Mouse (Mus musculus) MEL (cell line): ENCODE results near the gene Vwf. TPM values are rescaled to one million over a fixed set of nuclear protein-coding genes. Genes with fewer than 3 reads are reported as not detected.

Experiments used
- DNase-seq: peaks from one replicate; pipeline ENCODE4 v3.0.0; 2011; ENCODE audit warnings: low read depth, low spot score
- H3K27ac ChIP-seq: 2 replicates; pipeline ENCODE4 v1.5.1; 2012; ENCODE audit warnings: low read depth, mild to moderate bottlenecking, control low read depth, low read length, moderate library complexity; ENCODE audit not compliant: control insufficient read depth
- H3K27me3 ChIP-seq, 2 experiments: fragments of 150-350 bp in 1 of 2; sonication (generic) in 1 of 2; 2 replicates each; pipeline ENCODE4 v1.6.1; 2012; ENCODE audit warnings: low read length in 2 of 2, mild to moderate bottlenecking in 2 of 2, improper control_type of control experiment in 1 of 2, moderate library complexity in 1 of 2; ENCODE audit not compliant: insufficient read depth in 2 of 2, control insufficient read depth in 1 of 2
- H3K36me3 ChIP-seq, 2 experiments: 2 replicates each; pipeline ENCODE4 v1.6.1; 2012 to 2014; ENCODE audit warnings: low read length in 2 of 2, improper control_type of control experiment in 1 of 2, inconsistent platforms in 1 of 2, mild to moderate bottlenecking in 1 of 2; ENCODE audit not compliant: insufficient read depth in 2 of 2, control insufficient read depth in 1 of 2
- H3K4me1 ChIP-seq, 2 experiments: fragments of 150-350 bp in 1 of 2; sonication (generic) in 1 of 2; 2 replicates each; pipeline ENCODE4 v1.6.1; 2012; ENCODE audit warnings: low read length in 2 of 2, improper control_type of control experiment in 1 of 2, mild to moderate bottlenecking in 1 of 2; ENCODE audit not compliant: insufficient read depth in 2 of 2, control insufficient read depth in 1 of 2
- H3K4me3 ChIP-seq, 2 experiments: fragments of 150-350 bp in 1 of 2; sonication (generic) in 1 of 2; 2 replicates each; pipeline ENCODE4 v1.5.1; 2012; ENCODE audit warnings: low read depth in 2 of 2, low read length in 2 of 2, mild to moderate bottlenecking in 2 of 2, moderate library complexity in 2 of 2, control low read depth in 1 of 2, improper control_type of control experiment in 1 of 2; ENCODE audit not compliant: control insufficient read depth in 1 of 2, insufficient read depth in 1 of 2
- H3K79me2 ChIP-seq: 2 replicates; pipeline ENCODE4 v1.6.1; 2012; ENCODE audit warnings: mild to moderate bottlenecking, low read length, moderate library complexity; ENCODE audit not compliant: control insufficient read depth, poor library complexity, insufficient read depth
- H3K9ac ChIP-seq: 2 replicates; pipeline ENCODE4 v1.6.1; 2012; ENCODE audit warnings: low read depth, mild to moderate bottlenecking, control low read depth, low read length, moderate library complexity; ENCODE audit not compliant: control insufficient read depth, poor library complexity, severe bottlenecking
- H3K9me3 ChIP-seq: fragments of 150-350 bp; sonication (generic); replicated peaks from 2 replicates; pipeline ENCODE4 v1.6.1; 2012; ENCODE audit warnings: mild to moderate bottlenecking, low read length, improper control_type of control experiment, moderate library complexity; ENCODE audit not compliant: insufficient read depth
- CTCF ChIP-seq, 3 experiments: IDR thresholded peaks in 2 of 3; conservative IDR thresholded peaks in 1 of 3; 2 replicates each; pipeline ENCODE4 v1.5.1; 2011 to 2012; ENCODE audit warnings: low read length in 3 of 3, low read depth in 2 of 3, mild to moderate bottlenecking in 2 of 3, improper control_type of control experiment in 1 of 3, inconsistent platforms in 1 of 3, mixed read lengths in 1 of 3, moderate library complexity in 1 of 3; ENCODE audit not compliant: control insufficient read depth in 1 of 3, insufficient read depth in 1 of 3, poor library complexity in 1 of 3, severe bottlenecking in 1 of 3
- ELF1 ChIP-seq: IDR thresholded peaks from 2 replicates; pipeline ENCODE4 v1.6.1; 2014; ENCODE audit warnings: low read depth, mild to moderate bottlenecking, inconsistent platforms, low read length, improper control_type of control experiment, moderate library complexity
- EP300 ChIP-seq, 2 experiments: IDR thresholded peaks; 2 replicates each; pipeline ENCODE4 v1.6.1; 2011; ENCODE audit warnings: improper control_type of control experiment in 2 of 2, low read length in 2 of 2, low read depth in 1 of 2, mild to moderate bottlenecking in 1 of 2
- GABPA ChIP-seq: IDR thresholded peaks from 2 replicates; pipeline ENCODE4 v1.6.1; 2012; ENCODE audit warnings: low read depth, mild to moderate bottlenecking, inconsistent platforms, low read length, improper control_type of control experiment, moderate library complexity
- HCFC1 ChIP-seq: IDR thresholded peaks from 2 replicates; pipeline ENCODE4 v1.6.1; 2012; ENCODE audit warnings: low read depth, mild to moderate bottlenecking, inconsistent platforms, low read length, improper control_type of control experiment, moderate library complexity
- MAX ChIP-seq: IDR thresholded peaks from 2 replicates; pipeline ENCODE4 v1.6.1; 2011; ENCODE audit warnings: low read length, improper control_type of control experiment
- MYB ChIP-seq: IDR thresholded peaks from 2 replicates; pipeline ENCODE4 v1.6.1; 2011; ENCODE audit warnings: mild to moderate bottlenecking, low read depth, low read length, improper control_type of control experiment
- NRF1 ChIP-seq: IDR thresholded peaks from 2 replicates; pipeline ENCODE4 v1.6.1; 2014; ENCODE audit warnings: low read depth, mild to moderate bottlenecking, inconsistent platforms, low read length, improper control_type of control experiment, moderate library complexity; ENCODE audit not compliant: poor library complexity, insufficient read depth, severe bottlenecking
- POLR2AphosphoS2 ChIP-seq: IDR thresholded peaks from 2 replicates; pipeline ENCODE4 v1.6.1; 2011; ENCODE audit warnings: low read length, improper control_type of control experiment
- RAD21 ChIP-seq: IDR thresholded peaks from 2 replicates; pipeline ENCODE4 v1.6.1; 2011; ENCODE audit warnings: mild to moderate bottlenecking, low read depth, low read length, improper control_type of control experiment
- RCOR1 ChIP-seq: IDR thresholded peaks from 2 replicates; pipeline ENCODE4 v1.6.1; 2012; ENCODE audit warnings: low read depth, mild to moderate bottlenecking, inconsistent platforms, low read length, improper control_type of control experiment
- TAL1 ChIP-seq: IDR thresholded peaks from 2 replicates; pipeline ENCODE4 v1.6.1; 2012; ENCODE audit warnings: mild to moderate bottlenecking, inconsistent platforms, low read length, moderate library complexity, mixed read lengths
- UBTF ChIP-seq: IDR thresholded peaks from 2 replicates; pipeline ENCODE4 v1.6.1; 2012; ENCODE audit warnings: low read depth, mild to moderate bottlenecking, inconsistent platforms, low read length, improper control_type of control experiment, moderate library complexity, borderline replicate concordance; ENCODE audit not compliant: insufficient read depth
- USF1 ChIP-seq: IDR thresholded peaks from 2 replicates; pipeline ENCODE4 v1.6.1; 2014; ENCODE audit warnings: low read depth, mild to moderate bottlenecking, inconsistent platforms, low read length, improper control_type of control experiment, moderate library complexity
- ZMIZ1 ChIP-seq: IDR thresholded peaks from 2 replicates; pipeline ENCODE4 v1.6.1; 2012; ENCODE audit warnings: low read depth, mild to moderate bottlenecking, inconsistent platforms, low read length, improper control_type of control experiment, moderate library complexity
- polyA plus RNA-seq, 2 experiments: library from polyadenylated mRNA; stranded (reverse) in 1 of 2; unstranded in 1 of 2; fragments of >175 nt in 1 of 2; fragments of >200 nt in 1 of 2; gene quantifications; 2 replicates each; pipeline versions ENCODE4 v1.2.1 to v1.2.4; 2012; ENCODE audit warnings: low replicate concordance in 2 of 2, low read depth in 1 of 2; ENCODE audit not compliant: insufficient read length in 2 of 2, insufficient read depth in 1 of 2, missing spikeins in 1 of 2
- total RNA-seq: library from RNA; depleted of rRNA; stranded (reverse); fragments of 300-350 nt; gene quantifications from 2 replicates; pipeline ENCODE4 v1.2.3, GENCODE M21; 2012

The Vwf gene
- total and polyA plus RNA-seq, 3 experiments: 0.29 to 0.42 TPM; not detected in 1

DNA sequence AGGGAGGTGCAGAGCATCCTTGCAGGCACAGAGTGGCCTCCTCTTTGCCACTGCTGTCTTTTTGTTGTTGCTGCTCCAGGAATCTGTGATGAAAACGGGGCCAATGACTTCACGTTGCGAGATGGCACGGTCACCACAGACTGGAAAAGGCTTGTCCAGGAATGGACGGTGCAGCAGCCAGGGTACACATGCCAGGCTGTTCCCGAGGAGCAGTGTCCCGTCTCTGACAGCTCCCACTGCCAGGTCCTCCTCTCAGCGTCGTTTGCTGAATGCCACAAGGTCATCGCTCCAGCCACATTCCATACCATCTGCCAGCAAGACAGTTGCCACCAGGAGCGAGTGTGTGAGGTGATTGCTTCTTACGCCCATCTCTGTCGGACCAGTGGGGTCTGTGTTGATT is 110.3 kb downstream of the Vwf start:
- Histone ChIP-seq H3K79me2 (no peaks in the 10 kb centered on the region), H3K9me3 (no peaks in the 10 kb centered on the region), H3K36me3 (no peaks in the 10 kb centered on the region), H3K27me3 (no peaks in the 10 kb centered on the region), H3K9ac (no peak overlapping the region), H3K4me3 (no peak overlapping the region), H3K27ac (no peak overlapping the region), H3K4me1 (no peaks in the 10 kb centered on the region)
- no peak for DNase-seq
- TF ChIP-seq NRF1: no peak
- TF ChIP-seq ZMIZ1: no peak
- no peak for TF ChIP-seq CTCF (IDR thresholded peaks at IDR 0.05 in 2 of 3, conservative IDR thresholded peaks at IDR 0.05 in 1 of 3; ENCODE audit: control insufficient read depth in 1 of 3, insufficient read depth in 1 of 3, low read depth in 2 of 3, low read length in 3 of 3, poor library complexity in 1 of 3, severe bottlenecking in 1 of 3)

DNA sequence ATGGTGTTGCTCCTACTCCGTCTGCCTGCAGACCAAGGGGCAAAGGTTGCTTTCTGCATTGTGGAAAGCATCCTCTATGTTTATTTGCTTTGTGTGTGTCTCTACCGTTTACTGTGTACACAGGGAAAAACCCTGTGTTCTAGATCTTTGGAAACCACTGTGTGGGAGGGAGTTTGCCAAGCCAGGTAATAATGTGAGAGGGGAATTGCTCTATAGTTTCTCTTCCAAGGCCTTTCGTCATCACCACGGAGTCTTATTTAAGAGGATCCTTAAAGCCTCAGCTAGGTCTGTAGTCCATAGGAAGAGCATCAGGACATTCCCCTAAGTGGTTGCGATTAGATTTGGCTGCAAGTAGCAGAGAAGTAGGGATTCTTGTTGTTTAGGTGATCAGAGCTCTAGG is 111.4 kb downstream of the Vwf start:
- no peak overlapping the region for H3K27ac ChIP-seq
- no peaks in the 10 kb centered on the region for H3K36me3 ChIP-seq
- no peak for DNase-seq
- TF ChIP-seq USF1 (no peak), GABPA (no peak), RAD21 (no peak), HCFC1 (no peak), UBTF (no peak), ELF1 (no peak), RCOR1 (no peak), TAL1 (no peak), EP300 (IDR thresholded peaks at IDR 0.05; ENCODE audit: low read depth in 1 of 2, low read length in 2 of 2) (no peak), POLR2AphosphoS2 (no peak), MYB (no peak), MAX (no peak)
- H3K79me2 ChIP-seq: no peaks in the 10 kb centered on the region
- H3K4me1 ChIP-seq: no peaks in the 10 kb centered on the region
- H3K27me3 ChIP-seq: no peaks in the 10 kb centered on the region
- H3K4me3 ChIP-seq: no peak overlapping the region
- H3K9me3 ChIP-seq: no peaks in the 10 kb centered on the region
- no peak overlapping the region for H3K9ac ChIP-seq
